Mouse (Mus musculus) natural killer cell, adult 2 months (primary cell): ENCODE data around the gene Psme2b.
A peak's percentile ranks its signal among the peaks of the same experiment; 100 is the strongest.
"Not testable (repeated sequence)": the region's sequence is repeated elsewhere in the genome, so short reads cannot be mapped to it uniquely, and the experiment has no call there.

ENCODE experiments used
- DNase-seq, 2 experiments: peaks; one replicate each; pipeline ENCODE4 v3.0.0; 2022; ENCODE audit warnings: low spot score in 2 of 2

Psme2b gene

DNA sequence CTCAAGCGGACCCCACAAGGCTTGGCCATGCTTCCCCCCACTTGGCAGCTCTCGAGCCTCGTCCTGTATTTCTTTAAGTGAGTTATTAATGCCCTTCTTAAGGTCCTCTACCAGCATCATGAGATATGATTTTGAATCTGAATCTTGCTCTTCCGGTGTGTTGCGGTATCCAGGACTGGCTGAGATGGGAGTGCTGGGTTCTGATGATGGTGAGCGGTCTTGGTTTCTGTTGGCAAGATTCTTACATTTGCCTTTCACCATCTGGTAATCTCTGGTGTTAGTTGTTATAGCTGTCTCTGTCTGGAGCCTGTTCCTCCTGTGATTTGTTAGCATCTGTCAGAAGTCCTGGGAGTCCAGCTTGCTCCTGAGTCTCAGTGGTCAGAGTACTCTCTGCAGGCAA, at the start of gene Psme2b:
TSS of gene Psme2b (minus strand) at position 101 of the 400 bp plus-strand sequence.
- not testable (repeated sequence) for DNase-seq

DNA sequence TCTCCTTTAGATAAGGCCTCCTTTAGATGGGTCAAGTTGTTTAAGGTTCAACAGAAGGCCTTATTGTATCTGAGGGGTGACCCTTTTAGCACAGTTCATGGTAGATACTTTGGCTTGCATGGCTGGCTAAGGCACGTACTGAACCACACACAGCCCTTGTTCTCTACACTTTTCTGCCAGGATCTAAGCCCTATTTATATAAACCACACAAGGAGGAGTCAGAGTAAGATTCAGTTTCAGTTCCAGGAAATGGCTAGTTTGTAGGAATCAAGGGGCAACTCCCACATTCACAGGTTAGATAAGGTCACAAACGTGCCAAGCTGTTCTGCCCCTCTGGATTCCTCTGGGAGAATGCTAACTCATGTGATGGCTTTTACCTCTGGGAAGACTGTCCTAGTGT, 48.0 kb upstream of the Psme2b start, which contains the start of gene Tgtp1:
TSS of gene Tgtp1 (minus strand) at position 155 of the 400 bp plus-strand sequence.
- not testable (repeated sequence) for DNase-seq

DNA sequence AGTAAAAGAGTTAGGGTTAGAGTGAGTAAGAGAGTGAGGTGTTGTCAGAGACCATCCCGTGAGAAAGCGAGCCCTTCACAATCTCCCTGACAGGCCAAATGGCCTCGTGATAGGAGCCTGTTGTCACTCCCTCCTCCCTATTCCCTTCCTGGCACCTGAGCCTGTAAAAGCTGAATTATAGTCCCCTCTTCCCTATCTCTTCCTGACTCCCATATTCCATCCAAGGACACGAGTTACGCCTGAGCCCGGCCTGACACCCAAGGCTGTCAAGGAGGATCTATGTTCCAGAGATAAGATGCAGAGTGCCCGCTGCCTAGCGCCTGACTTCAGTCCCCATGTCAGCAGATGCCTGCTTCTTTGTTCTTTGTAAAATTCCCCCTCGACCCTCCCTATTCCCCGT, 47.3 kb upstream of the Psme2b start:
- not testable (repeated sequence) for DNase-seq

- DNase-seq, result peak in 1 of 2 experiments; percentile 18
Measured at GRCm38 (mm10) chr11:48991740-48992520, 45.9 kb upstream of the Psme2b start, which contains the start of gene Gm12185. Gene Gm12185, minus strand, starts transcription at chr11:48992226.

DNA sequence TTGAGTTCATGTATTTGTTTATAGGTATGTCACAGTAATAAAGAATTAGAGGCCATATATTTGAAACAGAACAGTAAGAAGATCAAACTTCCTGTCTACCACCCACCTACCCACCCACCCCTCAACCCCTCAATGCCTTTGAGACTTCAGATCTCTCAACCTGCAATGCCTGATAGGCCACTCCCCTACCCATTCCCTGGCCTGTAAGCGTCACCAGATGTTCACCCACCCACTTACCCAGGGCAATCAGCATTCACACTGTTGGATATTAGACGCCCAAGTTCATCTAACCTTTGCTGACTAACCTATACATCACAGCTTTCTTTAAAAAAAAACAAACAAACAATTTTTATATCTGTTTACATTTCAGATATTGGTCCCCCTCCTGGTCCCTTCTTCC, 44.0 kb upstream of the Psme2b start:
- DNase-seq, result not testable (repeated sequence)

DNA sequence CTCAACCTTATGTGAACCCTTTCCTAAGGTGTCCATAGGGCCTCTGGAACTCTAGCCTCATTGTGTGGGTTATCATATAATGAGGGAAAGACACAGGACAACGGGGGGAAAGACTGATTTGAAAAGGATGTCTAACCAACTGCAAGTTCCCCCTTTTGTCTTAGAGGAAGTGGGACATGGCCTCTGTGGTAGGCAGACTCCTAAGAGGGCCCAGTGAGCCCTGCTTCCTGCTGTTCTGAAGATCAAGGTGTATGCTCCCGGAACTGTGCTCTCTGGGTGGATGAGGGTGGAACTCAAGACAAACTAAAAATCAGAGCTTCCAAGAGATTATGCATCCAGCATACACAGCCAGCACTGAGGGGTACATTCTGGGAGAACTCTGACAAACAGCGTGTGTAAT, 42.2 kb upstream of the Psme2b start:
- DNase-seq, result not testable (repeated sequence)

DNA sequence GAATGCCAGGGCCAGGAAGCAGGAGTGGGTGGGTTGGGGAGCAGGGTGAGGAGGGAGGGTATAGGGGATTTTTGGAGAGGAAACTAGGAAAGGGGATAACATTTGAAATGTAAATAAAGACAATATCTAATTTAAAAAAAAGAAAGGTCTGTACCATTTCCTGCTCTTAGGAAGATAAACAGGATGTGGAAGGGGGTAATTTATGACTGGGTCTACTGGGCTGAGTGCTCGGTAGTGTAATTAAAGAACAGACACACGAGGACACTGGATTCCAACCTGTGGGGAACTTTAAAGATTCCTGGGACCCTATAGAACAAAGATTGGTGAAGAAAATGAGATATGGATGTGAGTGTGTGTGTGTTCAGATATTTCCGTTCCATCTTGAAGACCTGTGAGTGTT, 36.9 kb upstream of the Psme2b start:
- not testable (repeated sequence) for DNase-seq

- DNase-seq, result not testable (repeated sequence)
Measured at GRCm38 (mm10) chr11:48980052-48980451, 34.1 kb upstream of the Psme2b start.

- not testable (repeated sequence) for DNase-seq
Measured at GRCm38 (mm10) chr11:48979251-48979650, 33.3 kb upstream of the Psme2b start, which contains the start of gene 9930111J21Rik1. Gene 9930111J21Rik1, minus strand, starts transcription at chr11:48979398.

- DNase-seq, result not testable (repeated sequence)
Measured at GRCm38 (mm10) chr11:48978240-48978939, 32.4 kb upstream of the Psme2b start, which contains the start of gene Olfr56. Gene Olfr56, plus strand, starts transcription at chr11:48978889.

DNA sequence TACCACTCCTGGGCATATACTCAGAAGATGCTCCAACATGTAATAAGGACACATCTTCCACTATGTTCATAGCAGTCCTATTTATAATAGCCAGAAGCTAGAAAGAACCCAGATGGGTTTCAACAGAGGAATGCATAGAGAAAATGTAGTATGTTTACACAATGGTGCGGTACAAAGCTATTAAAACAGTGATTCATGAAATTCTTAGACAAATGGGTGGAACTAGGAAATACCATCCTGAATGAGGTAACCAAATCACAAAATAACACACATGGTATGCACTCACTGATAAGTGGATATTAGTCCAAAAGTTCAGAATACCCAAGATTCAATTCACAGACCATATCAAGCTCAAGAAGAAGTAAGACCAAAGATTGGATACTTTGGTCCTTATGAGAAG, 28.7 kb upstream of the Psme2b start:
- DNase-seq, result not testable (repeated sequence)

GRCm38 (mm10) chr11:48939286-48939685, 6.7 kb downstream of the Psme2b start:
- DNase-seq, result not testable (repeated sequence)

GRCm38 (mm10) chr11:48935291-48935690, 10.7 kb downstream of the Psme2b start:
- DNase-seq, result peak in 1 of 2 experiments; percentile 22

DNA sequence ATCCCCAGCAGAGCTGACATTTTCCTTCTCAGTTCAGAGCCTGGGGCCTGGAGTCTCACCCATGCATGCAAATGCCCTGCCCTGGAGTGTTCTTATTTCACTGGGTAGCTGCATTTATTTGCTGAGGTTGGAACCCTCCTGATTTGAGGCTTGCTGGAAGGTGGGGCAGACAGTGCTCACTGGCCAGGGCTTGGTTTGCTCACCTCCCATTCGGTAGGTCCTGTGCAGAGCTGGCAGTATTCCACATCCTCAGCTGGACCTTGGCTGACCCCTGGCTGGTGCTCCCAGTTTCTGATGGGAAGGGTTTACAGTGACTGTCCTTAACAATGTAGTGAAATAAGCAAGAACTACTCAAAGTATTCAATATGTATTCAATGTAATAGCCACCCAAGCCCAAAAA, 12.1 kb downstream of the Psme2b start:
- DNase-seq, result not testable (repeated sequence)

- DNase-seq, result peak in 1 of 2 experiments; percentile 22
Measured at GRCm38 (mm10) chr11:48933422-48933821, 12.6 kb downstream of the Psme2b start.

DNA sequence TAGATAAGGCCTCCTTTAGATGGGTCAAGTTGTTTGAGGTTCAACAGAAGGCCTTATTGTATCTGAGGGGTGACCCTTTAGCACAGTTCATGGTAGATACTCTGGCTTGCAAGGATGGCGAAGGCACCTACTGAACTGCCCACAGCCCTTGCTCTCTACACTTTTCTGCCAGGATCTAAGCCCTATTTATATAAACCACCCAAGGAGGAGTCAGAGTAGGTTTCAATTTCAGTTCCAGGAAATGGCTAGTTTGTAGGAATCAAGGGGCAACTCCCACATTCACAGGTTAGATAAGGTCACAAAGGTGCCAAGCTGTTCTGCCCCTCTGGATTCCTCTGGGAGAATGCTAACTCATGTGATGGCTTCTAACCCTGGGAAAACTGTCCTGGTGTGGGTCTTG, 17.9 kb downstream of the Psme2b start:
- not testable (repeated sequence) for DNase-seq

DNA sequence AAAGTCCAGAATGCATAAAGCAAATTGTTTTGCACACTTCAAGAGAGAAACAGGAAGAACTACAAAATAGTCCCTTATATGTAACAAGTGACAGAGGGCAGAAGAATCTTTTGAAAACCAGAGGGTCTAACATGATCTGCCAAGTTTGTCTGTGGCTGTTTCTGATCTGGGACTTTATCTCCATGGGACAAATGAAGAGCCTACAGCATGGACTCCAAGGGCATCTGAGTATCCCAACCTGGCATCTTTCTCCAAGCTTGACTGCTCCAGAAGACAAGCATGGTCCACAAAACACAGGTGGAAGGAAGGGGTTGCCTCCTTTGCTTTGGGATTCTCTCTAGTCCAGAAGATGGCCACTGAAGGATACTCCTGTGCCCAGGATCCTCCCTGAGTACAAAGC, 19.6 kb downstream of the Psme2b start:
- DNase-seq, result not testable (repeated sequence)

DNA sequence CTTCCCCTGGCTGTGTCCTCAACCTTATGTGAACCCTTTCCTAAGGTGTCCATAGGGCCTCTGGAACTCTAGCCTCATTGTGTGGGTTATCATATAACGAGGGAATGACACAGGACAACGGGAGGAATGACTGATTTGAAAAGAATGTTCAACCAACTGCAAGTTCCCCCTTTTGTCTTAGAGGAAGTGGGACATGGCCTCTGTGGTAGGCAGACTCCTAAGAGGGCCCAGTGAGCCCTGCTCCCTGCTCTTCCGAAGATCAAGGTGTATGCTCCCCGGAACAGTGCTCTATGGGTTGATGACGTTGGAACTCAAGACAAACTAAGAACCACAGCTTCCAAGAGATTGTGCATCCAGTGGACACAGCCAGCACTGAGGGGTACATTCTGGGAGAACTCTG, 22.2 kb downstream of the Psme2b start:
- DNase-seq, result not testable (repeated sequence)

DNA sequence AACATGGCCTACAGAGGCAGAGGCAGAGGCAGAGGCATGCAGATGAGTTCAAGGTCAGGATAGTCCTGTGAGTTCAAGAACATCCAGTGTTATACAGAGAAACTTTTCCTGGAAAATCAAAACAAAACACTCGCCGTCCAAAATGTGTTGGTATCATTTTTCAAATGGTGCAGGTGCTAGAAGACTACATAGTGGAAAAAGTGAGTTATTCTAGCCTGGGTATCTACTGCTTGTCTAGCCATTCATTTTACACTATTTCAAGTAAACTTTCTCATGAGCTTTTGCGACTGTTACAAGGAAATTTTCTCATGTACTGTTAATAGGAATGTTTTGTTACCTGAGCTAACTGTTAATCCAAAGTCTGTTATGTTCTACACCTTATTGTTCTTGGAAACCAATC, 27.6 kb downstream of the Psme2b start:
- no peak for DNase-seq

- no peak for DNase-seq
Measured at GRCm38 (mm10) chr11:48913611-48914010, 32.4 kb downstream of the Psme2b start.

DNA sequence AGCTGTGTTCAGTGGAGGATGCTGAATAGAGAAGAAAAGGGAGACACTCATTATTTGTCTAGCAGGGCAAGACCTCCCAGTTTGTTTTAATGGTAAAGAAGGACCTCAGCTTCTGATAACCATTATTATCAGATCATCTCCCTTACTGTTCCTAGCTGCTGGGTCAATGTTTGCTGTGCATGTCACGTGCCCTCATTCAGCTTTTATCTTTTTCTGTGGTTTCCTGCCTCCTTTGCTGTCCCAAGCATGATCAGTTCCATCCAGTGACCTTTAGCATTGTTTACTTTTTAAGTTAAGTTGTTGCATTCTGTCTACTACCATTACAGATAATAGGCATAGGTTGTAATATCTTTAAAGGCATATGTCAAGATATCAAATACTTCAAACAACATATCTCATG, 37.5 kb downstream of the Psme2b start:
- DNase-seq, result no peak

- DNase-seq, result peak in 1 of 2 experiments; percentile 24
Measured at GRCm38 (mm10) chr11:48902021-48902420, 44.0 kb downstream of the Psme2b start, which contains the start of gene Gm5431. Gene Gm5431, minus strand, starts transcription at chr11:48902214.
